Mouse (Mus musculus) T-helper 17 cell (primary cell): ENCODE results near the gene Clcn7.

Experiments
- in situ Hi-C, 2 experiments: fragments of 300-600 bp; cut with MboI, MseI; formaldehyde crosslinking; loops; 1 replicate in 1 of 2; 2 replicates in 1 of 2; pipeline ENCODE4 v1.15.1; 2025; ENCODE audit warnings: high pct_unique_total_duplicates in 2 of 2

Clcn7 gene

GRCm38 (mm10) chr17:25210680-25211466 is 77.7 kb downstream of the Clcn7 start:
- in situ Hi-C loops, result no loop called here

GRCm38 (mm10) chr17:25211705-25212104 is 78.5 kb downstream of the Clcn7 start:
- in situ Hi-C loops, result no loop called here
